Mouse (Mus musculus) lung, embryonic 16.5 days (tissue): ENCODE measurements around the gene Creb1. TPM values are rescaled to one million over a fixed set of nuclear protein-coding genes. Genes with fewer than 3 reads are reported as not detected.

Experiments used
- ATAC-seq: fragments of 200-750 bp; cut with Nextera tagmentation; 2 replicates; pipeline ENCODE4 v1.8.0; 2017; ENCODE audit warnings: low read depth, mild to moderate bottlenecking, moderate library complexity
- H3K27ac ChIP-seq: fragments of 300-500 bp; sonication (generic); 2 replicates; pipeline ENCODE4 v1.5.1; 2014; ENCODE audit warnings: mild to moderate bottlenecking, control low read depth, low read length
- H3K27me3 ChIP-seq: fragments of 300-500 bp; sonication (generic); 2 replicates; pipeline ENCODE4 v1.6.1; 2014; ENCODE audit warnings: low read depth, low read length, mixed read lengths; ENCODE audit not compliant: control insufficient read depth, insufficient read depth
- H3K36me3 ChIP-seq: fragments of 300-500 bp; sonication (generic); 2 replicates; pipeline ENCODE4 v1.6.1; 2014; ENCODE audit warnings: low read length; ENCODE audit not compliant: control insufficient read depth, insufficient read depth
- H3K4me1 ChIP-seq: fragments of 300-500 bp; sonication (generic); replicated peaks from 2 replicates; pipeline ENCODE4 v1.6.1; 2014; ENCODE audit warnings: low read length, mixed read lengths; ENCODE audit not compliant: control insufficient read depth, insufficient read depth
- H3K4me2 ChIP-seq: fragments of 300-500 bp; sonication (generic); 2 replicates; pipeline ENCODE4 v1.6.1; 2014; ENCODE audit warnings: low read depth, low read length, control low read depth
- H3K4me3 ChIP-seq: fragments of 300-500 bp; sonication (generic); 2 replicates; pipeline ENCODE4 v1.5.1; 2014; ENCODE audit warnings: mild to moderate bottlenecking, low read length, control low read depth
- H3K9ac ChIP-seq: fragments of 300-500 bp; sonication (generic); 2 replicates; pipeline ENCODE4 v1.6.1; 2014; ENCODE audit warnings: low read length, control low read depth
- H3K9me3 ChIP-seq: fragments of 300-500 bp; sonication (generic); 2 replicates; pipeline ENCODE4 v1.6.1; 2016; ENCODE audit warnings: low read length; ENCODE audit not compliant: control insufficient read depth
- WGBS: fragments of 180-500 bp; shearing (Covaris S2); extraction: QIAGEN DNeasy Blood & Tissue Kit; methylation state at CpG from one replicate; pipeline ENCODE4 v1.1.7; 2014; 5-methylcytosine and 5-hydroxymethylcytosine counted together
- polyA plus RNA-seq: library from polyadenylated mRNA; unstranded; fragments of >200 nt; fragmentation: Nextera tagmentation; extraction: Ambion mirVana; gene quantifications from 2 replicates; pipeline ENCODE4 v1.2.1, GENCODE M21; 2015

The Creb1 gene
- polyA plus RNA-seq, 1 experiment from 2014 or later: 34.9 TPM

DNA sequence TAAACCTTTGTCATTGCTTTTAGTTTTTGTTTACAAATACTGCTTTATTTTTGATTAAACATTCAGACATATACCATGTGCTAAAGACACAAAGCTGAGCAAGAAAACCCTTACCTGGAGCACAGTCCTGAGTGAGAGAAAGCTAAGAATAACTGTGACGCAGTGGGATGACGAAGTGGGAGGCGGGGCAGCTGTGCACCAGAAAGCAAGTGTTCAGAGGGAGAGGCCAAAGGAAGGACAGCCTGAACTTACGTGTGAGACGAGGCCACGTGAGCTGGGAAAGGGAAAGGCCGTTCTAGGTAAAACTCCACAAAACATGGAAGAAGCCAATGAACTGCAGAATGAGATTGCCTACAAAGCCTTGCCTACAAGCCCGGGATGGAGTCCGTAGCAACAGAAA lies 77.5 kb downstream of the Creb1 start:
- H3K9me3 ChIP-seq: no peaks in the 10 kb centered on the region
- H3K4me2 ChIP-seq: no peak overlapping the region
- 74% methylated on average over 9 of the region's 9 CpGs for WGBS
- peaks cover 12% of the 10 kb centered on the region; the same call in 1 of the 2 replicates for H3K36me3 ChIP-seq
- no peaks in the 10 kb centered on the region for H3K4me1 ChIP-seq
- H3K9ac ChIP-seq: no peak overlapping the region
- no peak for ATAC-seq
- no peaks in the 10 kb centered on the region for H3K27me3 ChIP-seq
- no peak overlapping the region for H3K27ac ChIP-seq
- H3K4me3 ChIP-seq: no peak overlapping the region

DNA sequence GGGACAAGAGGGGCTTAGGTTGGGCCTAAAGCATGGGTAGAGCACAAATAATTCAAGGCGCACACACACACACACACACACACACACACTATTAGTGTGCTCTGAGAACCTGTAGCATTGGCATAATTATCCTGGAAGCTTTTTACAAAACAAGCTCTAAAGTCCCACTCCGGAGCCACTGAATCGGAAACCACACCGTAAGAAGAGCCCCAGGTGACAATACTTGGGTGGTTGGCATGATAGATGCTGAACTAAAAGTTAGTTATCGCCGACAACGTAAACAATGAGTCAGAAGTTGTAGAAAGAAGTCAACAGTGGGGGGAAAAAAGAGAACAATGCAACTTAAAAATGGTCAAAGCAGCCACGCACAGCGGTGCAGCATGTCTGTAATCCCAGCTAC lies 81.9 kb downstream of the Creb1 start:
- H3K4me3 ChIP-seq: no peak overlapping the region
- H3K27me3 ChIP-seq: no peaks in the 10 kb centered on the region
- 88% methylated on average over 9 of the region's 9 CpGs for WGBS
- H3K4me1 ChIP-seq: peaks cover 10% of the 10 kb centered on the region; the same call in 1 of the 2 replicates
- no peaks in the 10 kb centered on the region for H3K9me3 ChIP-seq
- H3K4me2 ChIP-seq: no peak overlapping the region
- H3K27ac ChIP-seq: no peak overlapping the region
- no peak overlapping the region for H3K9ac ChIP-seq
- no peak for ATAC-seq
- H3K36me3 ChIP-seq: peaks cover 2% of the 10 kb centered on the region; the same call in 1 of the 2 replicates

DNA sequence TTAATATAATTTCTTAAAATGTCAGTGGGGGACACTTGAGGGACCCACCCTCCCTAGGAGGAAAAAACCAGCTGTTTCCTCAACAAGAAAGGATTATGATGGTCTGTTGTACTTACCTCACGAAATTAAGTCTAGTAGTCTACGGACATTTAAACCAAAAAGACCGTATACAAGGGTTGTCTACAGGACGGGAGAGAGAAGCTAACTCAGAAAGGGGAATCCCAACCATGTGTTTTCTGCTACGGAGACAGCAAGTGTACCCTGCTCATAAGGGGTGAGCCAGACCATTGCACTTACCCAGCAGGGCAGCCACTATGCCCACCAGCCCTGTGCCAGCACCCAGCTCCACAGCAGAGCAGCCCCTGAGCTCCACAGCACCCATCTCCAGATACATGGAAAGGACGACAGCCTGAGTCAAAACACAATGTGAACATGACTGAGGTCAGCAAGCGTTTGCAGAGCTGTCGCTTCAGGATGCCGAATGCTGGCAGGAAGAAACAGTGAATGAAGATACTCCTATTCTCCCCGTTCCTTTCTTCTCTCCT lies 82.4 kb downstream of the Creb1 start:
- Histone ChIP-seq H3K9ac (no peak overlapping the region), H3K27ac (no peak overlapping the region), H3K4me3 (no peak overlapping the region), H3K27me3 (no peaks in the 10 kb centered on the region), H3K4me1 (peaks cover 10% of the 10 kb centered on the region; the same call in 1 of the 2 replicates), H3K36me3 (peaks cover 1% of the 10 kb centered on the region; the same call in 1 of the 2 replicates), H3K9me3 (no peaks in the 10 kb centered on the region), H3K4me2 (no peak overlapping the region)
- WGBS: 78% methylated on average over 10 of the region's 10 CpGs
- ATAC-seq: no peak

DNA sequence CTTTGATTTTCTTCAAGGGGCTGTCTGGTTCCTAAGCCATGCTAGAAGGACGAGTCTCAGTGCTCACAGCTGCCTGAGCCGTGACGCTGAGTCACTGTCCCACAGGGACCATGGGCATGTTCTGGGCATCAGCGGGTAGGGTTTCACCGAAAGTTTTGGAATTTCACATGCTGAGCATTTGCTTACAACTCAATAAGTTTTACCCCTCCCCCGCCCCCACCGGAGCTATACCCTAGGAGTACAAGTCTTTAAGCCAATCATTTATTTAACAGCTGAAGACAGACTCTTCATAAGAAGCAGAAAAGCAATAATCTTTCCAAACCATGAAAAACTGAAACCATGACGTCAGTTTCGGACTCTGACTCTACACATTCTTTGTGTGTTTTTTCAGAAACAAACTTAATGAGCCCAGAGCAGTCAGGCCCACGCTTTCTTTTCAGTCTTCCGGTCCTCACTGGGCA lies 83.1 kb downstream of the Creb1 start:
- no peak for ATAC-seq
- Histone ChIP-seq H3K27ac (no peak overlapping the region), H3K4me3 (no peak overlapping the region), H3K4me1 (peaks cover 10% of the 10 kb centered on the region; the same call in 1 of the 2 replicates), H3K4me2 (no peak overlapping the region), H3K9ac (no peak overlapping the region), H3K27me3 (no peaks in the 10 kb centered on the region), H3K9me3 (no peaks in the 10 kb centered on the region), H3K36me3 (no peaks in the 10 kb centered on the region; the same call in 1 of the 2 replicates)
- WGBS: 80% methylated on average over 11 of the region's 11 CpGs

DNA sequence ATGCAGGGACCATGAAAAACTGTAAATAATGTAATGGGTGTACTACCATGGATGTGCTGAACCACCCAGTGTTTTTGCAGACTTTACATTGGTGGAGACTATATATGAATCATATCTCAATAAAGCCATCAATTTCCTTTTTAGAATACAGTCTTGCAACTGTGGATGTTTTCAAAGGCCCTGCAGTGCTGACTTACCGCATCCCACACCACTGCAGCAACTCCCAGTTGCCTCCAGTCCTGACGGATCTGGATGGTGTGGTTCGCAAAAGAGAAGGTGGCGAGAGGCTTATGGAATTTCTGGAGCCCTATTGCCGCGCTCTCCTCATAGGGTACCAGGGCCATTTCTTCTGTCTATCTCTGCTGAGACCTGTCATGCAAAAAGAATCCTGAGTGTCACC lies 83.6 kb downstream of the Creb1 start:
- H3K9ac ChIP-seq: peak overlapping the region; percentile 95; the same call in 1 of the 2 replicates
- WGBS: 57% methylated on average over 6 of the region's 6 CpGs
- no peaks in the 10 kb centered on the region for H3K9me3 ChIP-seq
- no peaks in the 10 kb centered on the region; the same call in 1 of the 2 replicates for H3K36me3 ChIP-seq
- no peaks in the 10 kb centered on the region for H3K27me3 ChIP-seq
- peaks cover 10% of the 10 kb centered on the region; the same call in 1 of the 2 replicates for H3K4me1 ChIP-seq
- no peak for ATAC-seq
- H3K27ac ChIP-seq: no peak overlapping the region
- peak overlapping the region; percentile 86 for H3K4me2 ChIP-seq
- H3K4me3 ChIP-seq: peak overlapping the region; percentile 84

DNA sequence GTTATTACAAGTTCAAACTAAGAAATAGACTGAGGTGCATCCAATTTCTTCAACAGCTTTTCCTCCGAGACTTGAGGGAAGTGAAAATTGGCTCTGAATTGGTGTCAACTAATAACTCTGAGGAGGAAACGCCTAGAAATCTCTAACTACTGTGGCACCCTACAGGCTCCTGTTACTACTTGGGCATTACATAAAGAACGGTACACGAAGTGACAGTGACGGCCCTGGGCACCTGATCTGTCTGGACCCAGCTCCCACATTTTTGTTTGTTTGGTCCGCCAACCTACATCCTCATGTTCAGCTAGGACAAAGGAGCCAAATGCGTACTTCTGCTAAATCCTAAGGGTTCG lies 84.1 kb downstream of the Creb1 start:
- Histone ChIP-seq H3K4me1 (peaks cover 10% of the 10 kb centered on the region; the same call in 1 of the 2 replicates), H3K36me3 (no peaks in the 10 kb centered on the region; the same call in 1 of the 2 replicates), H3K4me3 (peak overlapping the region; percentile 84), H3K9me3 (no peaks in the 10 kb centered on the region), H3K27ac (peak overlapping the region; percentile 98), H3K27me3 (no peaks in the 10 kb centered on the region), H3K4me2 (peak overlapping the region; percentile 86), H3K9ac (peak overlapping the region; percentile 95)
- WGBS: 2% methylated on average over 8 of the region's 8 CpGs
- no peak; the same call in 1 of the 2 replicates for ATAC-seq

DNA sequence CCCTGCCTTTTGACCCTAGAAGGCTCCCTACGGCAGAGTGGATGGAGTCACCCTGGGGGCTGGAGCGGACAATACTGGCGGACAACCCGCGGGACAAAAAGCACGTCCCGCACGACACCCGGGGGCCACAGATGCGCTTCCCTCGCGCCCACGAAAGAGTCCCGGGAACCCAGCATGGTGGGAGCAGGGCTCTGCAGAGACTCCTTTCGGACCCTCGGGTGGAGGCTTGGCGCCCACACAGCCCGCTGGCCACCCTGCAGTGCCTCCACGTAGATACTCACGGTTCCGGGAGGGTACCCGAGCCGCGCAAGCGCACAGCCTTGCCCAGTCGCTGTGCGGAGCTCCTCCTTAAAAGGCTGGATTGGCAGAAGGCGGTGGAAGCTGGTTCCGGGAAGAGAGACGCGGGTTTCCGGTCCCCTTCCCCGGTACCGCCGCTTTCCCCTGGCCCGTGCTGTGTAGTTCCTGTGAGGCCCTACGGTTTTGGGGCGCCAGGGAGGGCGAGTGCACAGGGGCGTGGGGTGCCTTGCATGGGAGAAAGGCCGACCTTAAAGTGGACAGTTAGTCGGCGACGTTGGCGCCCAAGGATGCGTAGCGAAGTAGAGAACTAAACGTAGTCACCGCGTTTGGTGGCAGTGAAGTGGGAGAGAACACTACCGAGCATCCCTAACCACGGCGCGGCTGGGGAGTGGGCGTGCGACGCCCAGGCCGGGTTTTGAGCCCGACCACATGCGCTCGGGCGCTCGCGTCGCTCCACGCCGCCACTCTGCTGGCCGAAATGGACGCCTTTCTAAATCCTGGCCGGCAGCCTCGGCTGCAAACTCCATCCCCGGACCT lies 84.7 kb downstream of the Creb1 start, which contains the start of gene Mettl21a:
Mettl21a (minus strand) TSS at position 362 of the 834 bp plus-strand sequence.
- Histone ChIP-seq H3K27me3 (no peaks in the 10 kb centered on the region), H3K9me3 (no peaks in the 10 kb centered on the region), H3K4me3 (peak within 1 kb of the TSS; percentile 84), H3K27ac (peak within 1 kb of the TSS; percentile 98), H3K4me2 (peak within 1 kb of the TSS; percentile 86), H3K9ac (peak within 1 kb of the TSS; percentile 95), H3K36me3 (no peaks in the 10 kb centered on the region; the same call in 1 of the 2 replicates), H3K4me1 (peaks cover 10% of the 10 kb centered on the region; the same call in 1 of the 2 replicates)
- under 1% methylated on average over 72 of the region's 72 CpGs for WGBS
- ATAC-seq: peak; percentile 96

DNA sequence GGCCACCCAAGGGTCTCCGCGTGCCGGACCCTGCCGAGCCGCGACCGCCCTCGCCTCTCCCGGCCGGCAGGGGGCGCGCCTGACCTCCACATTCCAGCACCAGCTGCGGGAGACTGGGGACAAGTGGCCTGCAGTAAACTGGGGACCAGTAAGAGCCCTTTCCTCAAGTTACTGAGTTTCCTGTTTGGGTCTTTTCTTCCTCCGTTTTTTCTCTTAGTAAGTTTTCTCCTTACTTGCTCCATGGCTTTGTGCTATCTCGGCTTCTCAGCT lies 85.2 kb downstream of the Creb1 start:
- 0% methylated on average over 15 of the region's 15 CpGs for WGBS
- peak overlapping the region; percentile 95 for H3K9ac ChIP-seq

DNA sequence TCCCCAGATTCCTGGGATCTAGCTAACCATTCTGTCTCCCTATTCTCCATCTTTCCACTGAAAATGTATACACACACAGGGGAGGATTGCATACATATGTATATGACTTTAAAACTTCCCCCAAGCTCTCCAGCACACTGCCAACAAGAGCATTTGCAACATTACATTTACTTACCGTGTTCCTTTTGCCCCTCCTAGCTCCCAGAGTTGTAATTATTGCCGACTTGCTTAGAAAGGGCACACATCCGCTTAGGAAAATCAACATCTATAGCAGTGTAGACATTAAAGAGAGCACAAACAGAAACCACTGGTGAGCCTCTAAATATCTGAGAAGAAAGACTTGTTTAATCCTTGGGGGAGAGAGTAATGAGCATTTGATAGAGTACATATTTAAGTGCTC lies 85.8 kb downstream of the Creb1 start:
- Histone ChIP-seq H3K36me3 (no peaks in the 10 kb centered on the region), H3K4me2 (peak overlapping the region; percentile 86), H3K9ac (no peak overlapping the region; the same call in 1 of the 2 replicates), H3K9me3 (no peaks in the 10 kb centered on the region), H3K4me3 (peak overlapping the region; percentile 84), H3K27ac (no peak overlapping the region), H3K4me1 (peaks cover 10% of the 10 kb centered on the region; the same call in 1 of the 2 replicates), H3K27me3 (no peaks in the 10 kb centered on the region)
- WGBS: 51% methylated on average over 3 of the region's 3 CpGs
- ATAC-seq: no peak

More for the DNA sequence above, 85.2 kb downstream of the Creb1 start:
- peak overlapping the region; percentile 98 for H3K27ac ChIP-seq
- H3K36me3 ChIP-seq: no peaks in the 10 kb centered on the region
- H3K4me2 ChIP-seq: peak overlapping the region; percentile 86
- ATAC-seq: peak; percentile 90
- peaks cover 10% of the 10 kb centered on the region; the same call in 1 of the 2 replicates for H3K4me1 ChIP-seq
- peak overlapping the region; percentile 84 for H3K4me3 ChIP-seq
- no peaks in the 10 kb centered on the region for H3K9me3 ChIP-seq
- no peaks in the 10 kb centered on the region for H3K27me3 ChIP-seq
